Mouse (Mus musculus) hematopoietic stem cell, adult 5-6 weeks (primary cell): Measurements from ENCODE around the gene Rgp1. TPM values are rescaled to one million over a fixed set of nuclear protein-coding genes. Genes with fewer than 3 reads are reported as not detected.

ENCODE experiments used
- ATAC-seq, 2 experiments: fragments of 125-278 bp in 1 of 2; replicated peaks in 1 of 2; 2 replicates each; pipeline ENCODE4 v1.8.0; 2016 to 2017; ENCODE audit warnings: inconsistent platforms in 2 of 2, mild to moderate bottlenecking in 2 of 2, moderate number of reproducible peaks in 2 of 2, low read depth in 1 of 2, moderate TSS enrichment in 1 of 2; ENCODE audit not compliant: low FRiP score in 2 of 2, poor library complexity in 2 of 2, severe bottlenecking in 2 of 2, insufficient read depth in 1 of 2, low TSS enrichment in 1 of 2
- total RNA-seq: library from RNA; stranded (forward); fragments of 172-1452, 232-1000 nt; gene quantifications from 2 replicates; pipeline ENCODE4 v1.2.3, GENCODE M21; 2017

The Rgp1 gene
- total RNA-seq, 1 experiment from 2014 or later: 13.6 TPM

- peak in 1 of 2 experiments; percentile 6; a peak in 1 of 4 replicates for ATAC-seq
These were observed 18.3 kb upstream of the Rgp1 start for GRCm38 (mm10) chr4:43560243-43560611.

- ATAC-seq: no peak
These were observed 17.5 kb upstream of the Rgp1 start for GRCm38 (mm10) chr4:43560976-43561375.

- ATAC-seq: no peak
These were observed 17.0 kb upstream of the Rgp1 start for GRCm38 (mm10) chr4:43561436-43561996.

GRCm38 (mm10) chr4:43561997-43562768, 16.3 kb upstream of the Rgp1 start, which contains the start of the genes Creb3 and Tln1:
TSS of gene Creb3 (plus strand) at chr4:43562332.
TSS of gene Tln1 (minus strand) at chr4:43562691.
- ATAC-seq: peak; percentile 79 to 80

- no peak for ATAC-seq
These were observed 15.5 kb upstream of the Rgp1 start for GRCm38 (mm10) chr4:43562769-43563600.

GRCm38 (mm10) chr4:43563601-43563875, 15.0 kb upstream of the Rgp1 start:
- no peak for ATAC-seq

- no peak for ATAC-seq
These were observed 14.3 kb upstream of the Rgp1 start for GRCm38 (mm10) chr4:43564231-43564630.

GRCm38 (mm10) chr4:43567140-43567539, 11.4 kb upstream of the Rgp1 start:
- ATAC-seq: no peak

GRCm38 (mm10) chr4:43571395-43572045, 7.0 kb upstream of the Rgp1 start:
- no peak for ATAC-seq

- no peak for ATAC-seq
These were observed 5.0 kb upstream of the Rgp1 start for GRCm38 (mm10) chr4:43573561-43573960.

GRCm38 (mm10) chr4:43575356-43575755, 3.2 kb upstream of the Rgp1 start:
- no peak for ATAC-seq

- no peak for ATAC-seq
These were observed 1.2 kb upstream of the Rgp1 start for GRCm38 (mm10) chr4:43577237-43577881.

GRCm38 (mm10) chr4:43579256-43579655, 741 bp downstream of the Rgp1 start:
- no peak for ATAC-seq

GRCm38 (mm10) chr4:43579731-43580130, 1.2 kb downstream of the Rgp1 start:
- no peak for ATAC-seq

- ATAC-seq: no peak
These were observed 2.2 kb downstream of the Rgp1 start for GRCm38 (mm10) chr4:43580721-43581120.

GRCm38 (mm10) chr4:43581381-43581780, 2.9 kb downstream of the Rgp1 start:
- no peak for ATAC-seq

- no peak; a peak in 1 of 4 replicates for ATAC-seq
These were observed 3.7 kb downstream of the Rgp1 start for GRCm38 (mm10) chr4:43582241-43582640.
